Mouse (Mus musculus) yolk sac, embryonic 10.5 days (tissue): ENCODE data around the gene Gm28360.
"Not testable (repeated sequence)": the region's sequence is repeated elsewhere in the genome, so short reads cannot be mapped to it uniquely, and the experiment has no call there.

Experiments
- DNase-seq: peaks from one replicate; pipeline ENCODE4 v3.0.0-alpha.2; 2017; ENCODE audit warnings: low spot score

Gm28360 gene

DNA sequence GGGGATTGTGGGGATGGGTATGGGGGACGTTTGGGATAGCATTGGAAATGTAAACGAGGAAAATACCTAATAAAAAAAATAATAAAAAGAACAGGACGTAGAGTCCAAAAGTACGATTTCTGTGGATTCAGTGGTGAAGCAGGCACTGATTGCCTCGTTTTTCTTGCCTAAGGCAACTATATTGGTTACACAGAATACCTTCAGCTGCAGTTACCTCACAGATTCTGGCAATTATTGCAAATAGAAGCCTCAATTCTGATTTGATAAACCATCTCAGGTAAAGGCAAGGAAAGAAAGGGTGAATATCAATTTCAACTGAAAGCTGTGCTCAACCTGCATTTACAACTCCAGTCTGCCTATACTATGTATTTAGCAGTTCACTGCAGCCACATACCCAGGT lies at the start of gene Gm28360:
Gene Gm28360 (plus strand): TSS at position 301 of the 400 bp plus-strand sequence.
- DNase-seq, result not testable (repeated sequence)

- DNase-seq, result not testable (repeated sequence)
Measured at GRCm38 (mm10) chr1:117780833-117781232, 49.0 kb upstream of the Gm28360 start, which contains the start of gene B020011L13Rik. B020011L13Rik (plus strand) TSS chr1:117781133.

- not testable (repeated sequence) for DNase-seq
Measured at GRCm38 (mm10) chr1:117816271-117816670, 13.6 kb upstream of the Gm28360 start.

GRCm38 (mm10) chr1:117851718-117852117 lies 21.8 kb downstream of the Gm28360 start:
- DNase-seq, result not testable (repeated sequence)
